Mouse (Mus musculus): ENCODE results near the gene Ctrc. TPM values are rescaled to one million over a fixed set of nuclear protein-coding genes. Genes with fewer than 3 reads are reported as not detected.

The Ctrc gene
- total and polyA plus RNA-seq, 3 experiments: not detected

- H3K36me3 ChIP-seq (replicated peaks in 1 of 2; ENCODE audit: control insufficient read depth in 1 of 2, insufficient read depth in 1 of 2, low read length in 1 of 2): peaks cover 6 to 17% of the 10 kb centered on the region in 2 experiments
- TF ChIP-seq ETS1 (conservative IDR thresholded peaks at IDR 0.05; ENCODE audit: low read depth, low read length): no peak
- TF ChIP-seq MAZ (IDR thresholded peaks at IDR 0.05; ENCODE audit: low read depth, low read length): no peak
- TF ChIP-seq TCF12 (IDR thresholded peaks at IDR 0.05; ENCODE audit: low read depth, low read length): 0 out of 2 replicates have a peak, but pooled peaks have one; percentile 1
- TF ChIP-seq TBP (conservative IDR thresholded peaks at IDR 0.05; ENCODE audit: low read depth, low read length): 0 out of 2 replicates have a peak, but pooled peaks have one; percentile 29
- no peak for TF ChIP-seq RCOR1 (conservative IDR thresholded peaks at IDR 0.05; ENCODE audit: low read depth, low read length)
- no peak for TF ChIP-seq CTCF (conservative IDR thresholded peaks at IDR 0.05 in 1 of 2, IDR thresholded peaks at IDR 0.05 in 1 of 2; ENCODE audit: low read depth in 2 of 2, low read length in 2 of 2)
- TF ChIP-seq MYC (IDR thresholded peaks at IDR 0.05; ENCODE audit: low read depth, low read length): 0 out of 2 replicates have a peak, but pooled peaks have one; percentile 34
- TF ChIP-seq UBTF (IDR thresholded peaks at IDR 0.05; ENCODE audit: low read depth, low read length): no peak
- H3K9ac ChIP-seq (ENCODE audit: insufficient read depth, low read depth): peak overlapping the region; percentile 87
- H3K27ac ChIP-seq (ENCODE audit: insufficient read depth, low read depth): peak overlapping the region; percentile 82; the same call in 1 of the 2 replicates
- in situ Hi-C loops (cut with MboI; ENCODE audit: low pct_ligation_motif_present, low pct_unique_long_range_greater_than_20kb, low sequenced_read_pairs) (no loop called here), dilution Hi-C loops (cut with MboI; ENCODE audit: extremely low pct_ligation_motif_present, extremely low pct_unique_long_range_greater_than_20kb, low sequenced_read_pairs) (no loop called here)
- no peaks in the 10 kb centered on the region for H3K79me2 ChIP-seq (replicated peaks; ENCODE audit: control insufficient read depth, extremely low read depth, insufficient read depth, poor library complexity, severe bottlenecking)
- H3K4me1 ChIP-seq (ENCODE audit: control insufficient read depth in 1 of 2, insufficient read depth in 2 of 2): peaks cover 22 to 54% of the 10 kb centered on the region in 2 experiments
- H3K4me2 ChIP-seq (ENCODE audit: insufficient read depth, low read depth, poor library complexity, severe bottlenecking): peak overlapping the region; percentile 64
- peak; percentile 52 for DNase-seq (ENCODE audit: extremely low read depth)
- H3K4me3 ChIP-seq (replicated peaks in 1 of 3; ENCODE audit: low read depth in 2 of 3, low read length in 2 of 3, poor library complexity in 1 of 3): peak overlapping the region; percentile 70 to 94 (median 74)
- H3K9me3 ChIP-seq (replicated peaks; ENCODE audit: low read length): no peaks in the 10 kb centered on the region
- H3K27me3 ChIP-seq (replicated peaks): no peaks in the 10 kb centered on the region
Observed at GRCm38 (mm10) chr4:141794152-141794535, 52.0 kb downstream of the Ctrc start.

GRCm38 (mm10) chr4:141793282-141794151, 52.6 kb downstream of the Ctrc start, which contains the start of gene Casp9:
Casp9 (plus strand) TSS chr4:141793612.
- dilution Hi-C loops (cut with MboI; ENCODE audit: extremely low pct_ligation_motif_present, extremely low pct_unique_long_range_greater_than_20kb, low sequenced_read_pairs): no loop called here
- Histone ChIP-seq H3K27ac (ENCODE audit: insufficient read depth, low read depth) (peak within 1 kb of the TSS; percentile 82), H3K27me3 (replicated peaks) (no peaks in the 10 kb centered on the region), H3K9ac (ENCODE audit: insufficient read depth, low read depth) (peak within 1 kb of the TSS; percentile 87), H3K4me3 (replicated peaks in 1 of 3; ENCODE audit: low read depth in 2 of 3, low read length in 2 of 3, poor library complexity in 1 of 3) (peak within 1 kb of the TSS; percentile 70 to 94 (median 74)), H3K9me3 (replicated peaks; ENCODE audit: low read length) (no peaks in the 10 kb centered on the region), H3K36me3 (replicated peaks in 1 of 2; ENCODE audit: control insufficient read depth in 1 of 2, insufficient read depth in 1 of 2, low read length in 1 of 2) (peaks cover 8 to 19% of the 10 kb centered on the region in 2 experiments), H3K4me2 (ENCODE audit: insufficient read depth, low read depth, poor library complexity, severe bottlenecking) (peak within 1 kb of the TSS; percentile 64), H3K4me1 (ENCODE audit: control insufficient read depth in 1 of 2, insufficient read depth in 2 of 2) (peaks cover 22 to 57% of the 10 kb centered on the region in 2 experiments), H3K79me2 (replicated peaks; ENCODE audit: control insufficient read depth, extremely low read depth, insufficient read depth, poor library complexity, severe bottlenecking) (no peaks in the 10 kb centered on the region)
- in situ Hi-C loops (cut with MboI; ENCODE audit: low pct_ligation_motif_present, low pct_unique_long_range_greater_than_20kb, low sequenced_read_pairs): no loop called here
- DNase-seq (ENCODE audit: extremely low read depth): peak; percentile 96
- TF ChIP-seq E2F4 (IDR thresholded peaks at IDR 0.05; ENCODE audit: insufficient replicate concordance, low read depth, low read length) (0 out of 2 replicates have a peak, but pooled peaks have one; percentile 71), CHD1 (IDR thresholded peaks at IDR 0.05; ENCODE audit: low read depth, low read length) (peak; percentile 37; the same call in 1 of the 2 replicates), BHLHE40 (IDR thresholded peaks at IDR 0.05; ENCODE audit: low read depth, low read length) (no peak), MXI1 (IDR thresholded peaks at IDR 0.05; ENCODE audit: low read depth, low read length) (peak; percentile 69; the same call in 1 of the 2 replicates), MAX (IDR thresholded peaks at IDR 0.05; ENCODE audit: low read length) (peak; percentile 47; the same call in 1 of the 2 replicates), ELF1 (IDR thresholded peaks at IDR 0.05; ENCODE audit: low read depth, low read length) (peak; percentile 66), RCOR1 (conservative IDR thresholded peaks at IDR 0.05; ENCODE audit: low read depth, low read length) (no peak), JUN (IDR thresholded peaks at IDR 0.05; ENCODE audit: insufficient read depth, low read depth, low read length) (no peak), GABPA (IDR thresholded peaks at IDR 0.05; ENCODE audit: insufficient replicate concordance, low read depth, low read length) (no peak), ETS1 (conservative IDR thresholded peaks at IDR 0.05; ENCODE audit: low read depth, low read length) (0 out of 2 replicates have a peak, but pooled peaks have one; percentile 7), MEF2A (IDR thresholded peaks at IDR 0.05; ENCODE audit: borderline replicate concordance, low read depth, low read length) (peak; percentile 33; the same call in 1 of the 2 replicates), TBP (conservative IDR thresholded peaks at IDR 0.05; ENCODE audit: low read depth, low read length) (no peak), ZC3H11A (IDR thresholded peaks at IDR 0.05; ENCODE audit: low read depth, low read length) (no peak), ZMIZ1 (IDR thresholded peaks at IDR 0.05; ENCODE audit: low read depth, low read length) (peak; percentile 59; the same call in 1 of the 2 replicates), POLR2AphosphoS2 (IDR thresholded peaks at IDR 0.05; ENCODE audit: low read depth, low read length) (no peak), IRF4 (IDR thresholded peaks at IDR 0.05; ENCODE audit: low read depth, low read length) (peak; percentile 4; the same call in 1 of the 2 replicates), UBTF (IDR thresholded peaks at IDR 0.05; ENCODE audit: low read depth, low read length) (0 out of 2 replicates have a peak, but pooled peaks have one; percentile 38), MYC (IDR thresholded peaks at IDR 0.05; ENCODE audit: low read depth, low read length) (no peak), MAZ (IDR thresholded peaks at IDR 0.05; ENCODE audit: low read depth, low read length) (peak; percentile 40; the same call in 1 of the 2 replicates), NELFE (IDR thresholded peaks at IDR 0.05; ENCODE audit: low read depth, low read length) (0 out of 2 replicates have a peak, but pooled peaks have one; percentile 62), SIN3A (IDR thresholded peaks at IDR 0.05; ENCODE audit: low read length) (peak; percentile 38; the same call in 1 of the 2 replicates), SMC3 (IDR thresholded peaks at IDR 0.05; ENCODE audit: low read depth, low read length) (no peak), EP300 (IDR thresholded peaks at IDR 0.05; ENCODE audit: low read length) (no peak; the same call in 1 of the 2 replicates), USF2 (conservative IDR thresholded peaks at IDR 0.05; ENCODE audit: low read depth, low read length) (no peak), POLR2A (IDR thresholded peaks at IDR 0.05; ENCODE audit: low read depth, low read length) (peak; percentile 71), TCF12 (IDR thresholded peaks at IDR 0.05; ENCODE audit: low read depth, low read length) (peak; percentile 29; the same call in 1 of the 2 replicates)
